Mouse (Mus musculus): Measurements from ENCODE around the gene Pik3ip1.

Pik3ip1 gene

DNA sequence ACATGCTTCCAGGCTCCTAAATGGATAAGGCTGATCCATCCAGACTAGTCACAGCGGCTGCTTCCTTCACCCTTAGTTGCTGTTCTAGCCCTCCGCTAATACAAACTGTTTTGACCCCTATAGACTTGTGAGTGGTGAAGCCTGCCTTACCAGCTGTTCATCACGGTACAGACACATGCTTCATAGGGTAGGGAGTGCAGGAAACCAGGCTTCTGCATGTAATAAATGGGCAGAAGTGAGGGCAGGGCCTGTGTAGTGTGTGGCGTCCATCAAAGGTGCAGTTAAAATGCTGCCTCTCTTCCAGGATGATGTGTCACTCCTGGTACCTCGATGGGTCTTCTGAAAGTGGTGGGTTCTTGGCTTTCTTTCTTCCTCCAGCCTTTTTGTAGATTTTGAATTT lies 7.8 kb downstream of the Pik3ip1 start:
- no peak for DNase-seq

DNA sequence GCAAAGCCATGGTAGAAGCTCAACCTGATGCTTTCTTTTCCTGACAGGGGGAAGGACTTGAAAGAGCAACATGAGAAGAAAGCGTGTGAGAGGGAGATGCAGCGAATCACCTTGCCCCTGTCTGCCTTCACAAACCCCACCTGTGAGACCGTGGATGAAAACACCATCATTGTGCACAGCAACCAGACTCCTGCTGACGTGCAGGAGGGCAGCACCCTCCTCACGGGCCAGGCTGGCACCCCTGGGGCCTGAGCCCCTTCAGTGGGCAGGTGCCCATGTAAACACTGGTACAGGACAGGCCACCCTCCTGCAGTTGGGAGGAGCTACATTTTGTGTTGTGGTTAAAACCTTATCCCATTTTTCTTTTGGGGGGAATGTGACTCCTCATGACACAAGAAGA lies 11.3 kb downstream of the Pik3ip1 start:
- peak; percentile 28 for DNase-seq

DNA sequence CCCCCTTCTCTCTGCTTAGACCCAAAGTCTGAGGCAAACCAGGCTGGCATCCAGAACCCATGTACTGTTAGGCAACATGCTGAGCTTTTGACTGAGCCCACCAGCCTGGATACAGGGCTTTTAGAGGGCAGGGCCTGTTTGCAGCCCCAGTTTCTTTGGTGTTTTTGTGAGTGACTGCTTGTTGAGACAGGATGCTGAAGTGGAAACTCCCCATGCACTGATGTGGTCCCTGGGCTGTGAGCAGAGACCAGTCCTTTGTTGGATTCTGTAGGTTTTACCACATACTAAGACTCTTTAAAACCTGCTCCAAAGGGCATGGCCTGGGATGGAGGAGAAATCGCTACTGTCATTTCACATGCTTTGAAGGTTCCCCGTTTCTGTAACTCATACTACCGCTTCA lies 14.7 kb downstream of the Pik3ip1 start:
- peak; percentile 32 for DNase-seq

DNA sequence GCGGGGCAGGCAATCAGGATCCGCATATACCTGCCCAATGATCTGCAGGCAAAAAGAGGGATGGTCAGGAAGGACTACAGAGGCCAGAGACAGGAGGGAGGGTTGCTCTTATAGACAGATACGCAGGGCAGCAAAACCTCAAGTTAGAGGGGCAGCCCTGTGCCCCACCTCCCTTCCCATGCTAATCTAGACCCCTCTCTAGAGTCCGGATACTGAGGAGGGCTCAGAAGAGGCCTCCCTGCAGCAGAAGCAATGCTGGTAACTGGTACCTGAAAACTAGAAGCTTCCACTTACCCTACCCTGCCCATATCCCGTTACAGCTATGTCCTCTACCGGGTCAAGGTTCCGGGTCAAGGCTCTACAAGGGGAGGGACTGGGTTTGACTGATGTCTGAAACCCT lies 16.1 kb downstream of the Pik3ip1 start:
- no peak for DNase-seq

DNA sequence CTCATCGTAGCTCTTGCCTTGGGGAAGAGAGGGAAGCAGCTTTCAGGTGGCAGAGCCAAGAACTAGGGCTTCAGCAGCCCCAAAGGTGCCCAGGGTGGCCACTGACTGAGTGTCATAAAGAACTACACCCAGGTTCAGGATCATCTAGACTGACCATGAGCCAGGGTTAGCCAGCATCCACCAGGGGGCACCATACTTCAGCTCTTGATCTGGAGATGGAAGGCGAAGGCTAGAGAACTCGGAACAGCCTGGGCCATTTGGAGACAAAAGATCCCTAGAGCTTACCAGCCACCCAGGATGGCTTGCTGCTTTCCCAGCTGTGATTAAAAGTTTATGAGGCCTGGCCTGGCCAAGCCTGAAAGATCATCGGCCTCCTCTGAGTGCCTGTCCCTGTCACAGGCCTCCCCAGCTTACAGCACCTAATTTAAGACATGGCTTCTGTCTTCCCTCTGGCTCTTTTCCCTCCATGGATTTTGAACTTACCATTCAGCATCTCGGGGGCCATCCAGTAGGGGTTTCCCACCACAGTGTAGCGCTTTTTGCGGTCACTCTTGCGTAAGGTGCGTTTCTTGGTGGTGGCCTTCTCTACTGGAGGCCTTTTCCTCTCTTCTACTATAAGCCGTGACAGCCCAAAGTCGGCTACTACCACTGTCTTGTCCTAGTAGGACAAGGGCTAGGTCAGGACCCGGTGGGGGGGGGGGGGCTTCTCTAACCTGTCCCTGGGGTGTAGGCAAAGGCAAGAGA lies 17.1 kb downstream of the Pik3ip1 start:
- peak; percentile 94 for DNase-seq

DNA sequence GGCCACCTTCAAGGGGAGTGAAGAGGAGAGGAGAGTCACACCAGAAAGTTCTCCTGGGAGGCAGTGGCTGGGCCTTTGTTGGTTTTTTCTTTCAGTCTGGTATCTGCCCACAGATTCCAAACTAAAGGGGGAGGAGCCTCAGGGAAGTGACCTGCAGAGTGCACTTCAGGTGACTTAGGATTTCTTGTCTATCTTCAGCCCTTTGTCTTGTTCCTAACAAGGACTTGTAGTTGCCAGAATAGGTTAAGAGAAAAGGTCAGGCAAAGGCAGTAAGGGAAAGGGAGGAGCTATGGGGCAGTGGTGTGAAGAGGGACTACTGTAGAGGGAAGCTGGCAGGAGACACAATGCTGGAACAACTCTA lies 17.6 kb downstream of the Pik3ip1 start:
- no peak for DNase-seq

GRCm38 (mm10) chr11:3348576-3349342 lies 18.6 kb downstream of the Pik3ip1 start:
- peak; percentile 67 for DNase-seq

GRCm38 (mm10) chr11:3349343-3349695 lies 19.1 kb downstream of the Pik3ip1 start:
- no peak for DNase-seq

- no peak for DNase-seq
These were observed 21.9 kb downstream of the Pik3ip1 start for GRCm38 (mm10) chr11:3352131-3352530.

GRCm38 (mm10) chr11:3352990-3353585 lies 22.9 kb downstream of the Pik3ip1 start:
- peak; percentile 72 for DNase-seq

- DNase-seq, result no peak
These were observed 32.7 kb downstream of the Pik3ip1 start for GRCm38 (mm10) chr11:3362854-3363253.

GRCm38 (mm10) chr11:3366411-3366810 lies 36.2 kb downstream of the Pik3ip1 start:
- DNase-seq, result no peak

DNA sequence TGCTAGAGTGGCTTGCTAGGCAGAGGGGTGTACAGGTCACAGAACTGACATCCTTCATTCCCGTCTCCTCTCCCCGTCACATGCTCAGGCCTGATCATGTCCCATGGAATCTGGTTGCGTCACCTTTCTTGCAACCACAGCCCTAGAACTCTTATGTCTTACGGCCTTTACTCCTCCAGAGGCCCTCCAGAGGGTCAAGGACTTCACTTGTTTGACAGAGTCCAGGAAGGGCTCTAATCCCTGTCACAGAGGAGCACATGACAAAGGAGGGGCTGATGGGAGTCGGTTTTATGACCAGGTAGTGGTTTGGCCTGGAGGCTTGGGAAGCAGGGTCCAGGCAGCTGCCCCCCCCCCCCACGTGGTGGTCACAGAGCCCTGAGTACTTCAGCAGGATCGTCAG lies 38.8 kb downstream of the Pik3ip1 start:
- no peak for DNase-seq

DNA sequence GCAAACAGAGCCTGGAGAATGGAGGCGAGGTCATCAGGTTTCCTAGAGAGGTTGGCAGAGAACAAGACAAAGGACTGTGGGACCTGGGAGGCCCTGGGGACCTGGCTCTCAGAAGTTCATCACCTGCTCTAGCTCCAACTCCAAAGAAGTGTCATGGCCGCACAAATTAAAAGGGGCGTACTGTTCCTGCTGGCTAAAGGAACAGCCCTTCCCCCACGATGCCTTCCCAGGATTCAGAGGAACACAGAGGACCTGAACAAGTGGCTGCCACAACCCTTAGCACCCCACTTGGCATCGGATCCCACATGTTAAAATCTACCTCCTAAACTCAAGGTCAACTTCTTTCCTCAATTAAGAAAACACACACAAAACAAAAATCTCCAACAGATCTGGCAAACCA lies 39.2 kb downstream of the Pik3ip1 start:
- DNase-seq, result no peak

- DNase-seq, result no peak
These were observed 40.0 kb downstream of the Pik3ip1 start for GRCm38 (mm10) chr11:3370162-3370561.

GRCm38 (mm10) chr11:3370928-3371598 lies 40.9 kb downstream of the Pik3ip1 start:
- peak; percentile 82 for DNase-seq

DNA sequence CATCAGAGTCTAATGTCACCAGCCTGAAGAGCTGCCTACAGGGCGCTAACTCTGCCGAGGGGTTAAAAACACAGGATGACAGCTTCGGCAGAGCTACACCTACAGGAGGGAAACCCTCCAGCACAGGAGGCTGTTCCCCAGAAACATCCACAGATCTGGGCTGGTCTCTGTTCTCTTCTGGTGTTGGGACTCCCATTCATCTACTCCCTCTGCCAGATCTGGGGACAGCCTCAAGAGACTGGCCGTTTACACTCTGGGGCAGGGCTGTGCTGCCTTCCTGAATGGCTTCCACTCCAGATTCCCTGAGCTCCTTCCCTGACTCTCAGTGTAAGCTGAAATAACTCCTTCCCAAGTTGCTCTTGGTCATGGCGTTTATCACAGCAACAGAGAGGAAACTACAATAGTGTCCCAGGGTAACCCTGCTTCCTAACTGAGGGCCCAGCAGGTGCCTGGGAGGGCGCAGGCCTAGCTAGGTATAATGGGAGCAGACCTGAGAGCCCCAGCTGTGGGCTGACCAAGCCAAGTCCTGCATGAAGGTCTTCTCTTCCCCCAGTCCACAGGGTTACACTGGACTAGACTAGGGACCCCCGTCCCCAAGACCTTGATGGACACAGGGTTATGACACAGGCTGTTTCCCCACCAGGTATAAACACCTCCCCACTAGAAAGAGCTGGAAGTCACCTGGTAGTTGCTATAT lies 41.5 kb downstream of the Pik3ip1 start:
- DNase-seq, result no peak

- DNase-seq, result no peak
These were observed 43.5 kb downstream of the Pik3ip1 start for GRCm38 (mm10) chr11:3373591-3374292.

DNA sequence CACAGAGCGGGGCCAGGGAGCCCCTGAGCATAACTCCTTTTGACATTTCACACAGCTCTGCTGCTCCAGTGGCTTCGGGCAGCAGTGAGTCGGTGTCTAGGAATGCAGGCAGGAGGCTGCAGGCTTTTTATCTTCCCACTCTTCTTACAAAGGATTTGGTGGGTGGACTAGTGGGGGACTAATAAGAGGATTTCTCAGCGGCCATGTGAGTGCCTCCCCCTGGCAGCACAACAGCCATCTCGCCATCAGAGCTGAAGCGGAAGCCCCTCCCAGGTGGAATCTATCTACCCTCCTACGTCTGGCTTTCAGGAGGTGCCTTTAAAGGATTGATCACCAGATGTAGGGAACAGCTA lies 44.1 kb downstream of the Pik3ip1 start:
- no peak for DNase-seq

GRCm38 (mm10) chr11:3374741-3375140 lies 44.5 kb downstream of the Pik3ip1 start:
- DNase-seq, result no peak

GRCm38 (mm10) chr11:3379427-3379826 lies 49.2 kb downstream of the Pik3ip1 start:
- DNase-seq, result no peak

DNA sequence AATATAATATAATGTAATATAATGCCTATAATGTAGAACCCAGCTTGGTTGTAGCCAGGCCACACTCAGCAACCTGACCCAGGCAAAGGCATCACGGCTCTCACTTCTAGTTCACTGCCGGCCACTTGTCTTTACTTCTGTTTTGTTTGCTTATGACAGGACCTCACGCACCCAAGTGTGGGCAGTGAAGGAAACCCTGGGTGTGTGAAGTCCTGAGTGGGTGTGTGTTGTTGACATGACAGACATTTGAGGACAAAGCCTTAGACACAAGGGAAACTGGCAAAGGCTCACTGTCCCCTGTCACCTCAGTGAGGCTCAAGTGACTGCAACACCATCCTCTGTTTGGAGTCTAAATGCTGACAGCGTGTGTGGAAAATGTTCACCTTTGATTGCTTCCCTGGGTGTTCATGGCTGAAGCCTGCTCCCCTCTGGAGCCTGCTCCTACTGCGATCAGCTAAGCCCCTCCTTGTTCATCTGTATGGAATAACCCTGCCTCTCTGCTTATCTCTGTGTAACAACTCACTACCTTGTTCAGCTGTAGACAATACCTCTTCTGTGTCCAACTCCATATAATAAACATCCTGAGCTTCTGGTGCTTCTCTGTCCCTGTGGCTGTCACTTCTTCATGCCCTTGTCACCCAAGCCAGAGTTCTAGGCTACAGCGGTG lies 51.1 kb downstream of the Pik3ip1 start:
- DNase-seq, result no peak

All from thymus, postnatal 4 days (tissue).